Mouse (Mus musculus) intestine, embryonic 14.5 days (tissue): ENCODE data around the gene Fuom. TPM values are rescaled to one million over a fixed set of nuclear protein-coding genes. Genes with fewer than 3 reads are reported as not detected.

Experiments
- ATAC-seq: fragments of 200-750 bp; cut with Nextera tagmentation; replicated peaks from 2 replicates; pipeline ENCODE4 v1.8.0; 2017; ENCODE audit warnings: low read depth, moderate number of reproducible peaks, moderate TSS enrichment, moderate library complexity; ENCODE audit not compliant: low FRiP score, low TSS enrichment
- DNase-seq: peaks from one replicate; pipeline ENCODE4 v3.0.0-alpha.2; 2018; ENCODE audit warnings: low spot score
- H3K27ac ChIP-seq: fragments of 300-500 bp; sonication (generic); 2 replicates; pipeline ENCODE4 v1.5.1; 2014; ENCODE audit warnings: low read depth, mild to moderate bottlenecking, control low read depth
- H3K27me3 ChIP-seq: fragments of 300-500 bp; sonication (generic); replicated peaks from 2 replicates; pipeline ENCODE4 v1.6.1; 2014; ENCODE audit warnings: low read length, control low read depth; ENCODE audit not compliant: control insufficient read depth, insufficient read depth
- H3K36me3 ChIP-seq: fragments of 300-500 bp; sonication (generic); 2 replicates; pipeline ENCODE4 v1.6.1; 2014; ENCODE audit warnings: low read length, control low read depth; ENCODE audit not compliant: control insufficient read depth, insufficient read depth
- H3K4me1 ChIP-seq: fragments of 300-500 bp; sonication (generic); replicated peaks from 2 replicates; pipeline ENCODE4 v1.6.1; 2014; ENCODE audit warnings: low read length, control low read depth, mixed read lengths; ENCODE audit not compliant: control insufficient read depth, insufficient read depth
- H3K4me2 ChIP-seq: fragments of 300-500 bp; sonication (generic); 2 replicates; pipeline ENCODE4 v1.6.1; 2014; ENCODE audit warnings: low read length
- H3K4me3 ChIP-seq: fragments of 300-500 bp; sonication (generic); 2 replicates; pipeline ENCODE4 v1.5.1; 2014; ENCODE audit warnings: low read depth, low read length, control low read depth, mixed read lengths
- H3K9ac ChIP-seq: fragments of 300-500 bp; sonication (generic); 2 replicates; pipeline ENCODE4 v1.6.1; 2014; ENCODE audit warnings: mild to moderate bottlenecking, low read length
- H3K9me3 ChIP-seq: fragments of 300-500 bp; sonication (generic); 2 replicates; pipeline ENCODE4 v1.6.1; 2016; ENCODE audit warnings: low read length, control low read depth; ENCODE audit not compliant: control insufficient read depth
- WGBS: fragments of 180-500 bp; shearing (Covaris S2); extraction: QIAGEN DNeasy Blood & Tissue Kit; methylation state at CpG from one replicate; pipeline ENCODE4 v1.1.7; 2014; 5-methylcytosine and 5-hydroxymethylcytosine counted together
- polyA plus RNA-seq: library from polyadenylated mRNA; unstranded; fragments of >200 nt; fragmentation: Nextera tagmentation; extraction: Ambion mirVana; gene quantifications from 2 replicates; pipeline ENCODE4 v1.2.1, GENCODE M21; 2014

Fuom gene
- polyA plus RNA-seq, 1 experiment from 2014 or later, result 39.4 TPM

DNA sequence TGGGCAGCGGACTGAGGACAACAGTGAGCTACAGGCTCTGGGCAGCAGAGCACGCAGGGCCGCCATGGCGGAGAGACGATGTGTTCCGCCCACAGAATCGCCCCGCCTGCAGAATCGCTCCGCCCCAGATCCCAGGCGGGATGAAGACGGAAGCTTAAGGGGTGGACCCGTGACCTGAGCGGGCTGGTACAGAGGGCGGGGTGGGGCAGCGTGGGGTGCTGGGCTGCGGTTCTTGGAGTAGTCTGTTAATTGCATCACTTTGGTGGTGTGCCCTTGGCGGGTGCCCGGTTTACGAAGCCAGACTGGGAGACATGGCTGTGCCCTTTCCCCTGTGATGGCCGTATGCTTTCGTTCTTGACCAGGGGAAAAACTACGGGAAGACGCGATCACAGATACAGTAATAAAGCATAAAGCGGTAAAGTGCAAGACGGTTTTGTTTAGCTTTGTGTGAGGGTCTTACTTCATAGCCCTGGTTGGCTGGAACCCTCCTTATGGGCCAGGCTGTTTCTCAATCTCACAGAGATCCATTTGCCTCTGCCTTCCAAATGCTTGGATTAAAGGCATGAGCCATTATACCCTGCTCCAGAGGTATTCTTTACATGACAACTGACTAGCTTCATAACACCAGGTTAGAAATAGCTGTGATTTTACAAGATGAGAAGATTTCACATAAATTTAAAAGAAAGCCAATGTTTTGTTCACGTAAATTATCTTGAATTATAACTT lies 14.3 kb upstream of the Fuom start, which contains the start of gene Echs1:
Echs1 (minus strand) TSS at position 148 of the 726 bp plus-strand sequence.
- 3% methylated on average over 28 of the region's 28 CpGs for WGBS
- peak within 1 kb of the TSS; percentile 93 for H3K4me2 ChIP-seq
- peak; percentile 94 for ATAC-seq
- peak within 1 kb of the TSS; percentile 65 for H3K9ac ChIP-seq
- peaks cover 4% of the 10 kb centered on the region; the same call in 1 of the 2 replicates for H3K4me1 ChIP-seq
- H3K9me3 ChIP-seq, result no peaks in the 10 kb centered on the region
- H3K4me3 ChIP-seq, result peak within 1 kb of the TSS; percentile 77
- peak; percentile 89 for DNase-seq
- H3K36me3 ChIP-seq, result peaks cover 16% of the 10 kb centered on the region
- H3K27me3 ChIP-seq, result no peaks in the 10 kb centered on the region
- H3K27ac ChIP-seq, result peak within 1 kb of the TSS; percentile 71

DNA sequence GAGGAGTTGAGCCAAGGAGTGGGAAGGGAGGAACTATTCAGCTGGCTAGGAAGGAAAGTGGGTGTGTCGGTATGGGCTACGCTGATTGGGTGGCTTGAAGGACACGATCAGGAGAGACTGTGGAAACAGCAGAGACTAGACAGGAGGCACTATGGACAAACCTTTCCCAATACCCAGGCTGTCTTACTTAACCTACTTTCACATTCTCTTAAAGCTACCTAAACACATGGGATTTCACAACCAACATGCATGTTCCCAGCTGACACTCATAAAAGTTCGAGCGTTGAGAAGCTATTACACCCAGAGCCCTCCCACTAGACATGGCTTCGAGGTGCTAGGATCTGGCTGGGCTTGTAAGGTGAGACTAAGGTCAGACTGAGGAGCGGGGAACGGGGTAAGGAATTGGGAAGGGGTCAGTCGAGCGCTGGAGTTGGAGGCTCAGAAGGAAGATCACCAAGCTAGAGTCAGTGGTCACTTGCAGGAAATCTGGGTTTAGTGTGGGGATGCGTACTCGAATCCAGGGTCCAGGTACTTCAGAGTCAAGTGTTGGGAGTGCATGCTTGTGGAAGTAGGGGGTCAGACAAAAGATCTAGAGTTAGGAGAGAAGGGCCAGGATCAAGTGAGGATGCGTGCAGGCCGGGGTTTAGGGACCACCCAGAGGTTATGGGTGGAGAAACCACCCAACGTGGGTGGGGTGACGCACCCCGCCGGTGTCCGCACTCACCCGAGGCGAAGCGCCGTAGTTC lies 13.5 kb upstream of the Fuom start, which contains the start of gene Paox:
Paox (plus strand) TSS at position 217 of the 746 bp plus-strand sequence.
- peak; percentile 67 for DNase-seq
- no peaks in the 10 kb centered on the region for H3K9me3 ChIP-seq
- WGBS, result under 1% methylated on average over 23 of the region's 23 CpGs

DNA sequence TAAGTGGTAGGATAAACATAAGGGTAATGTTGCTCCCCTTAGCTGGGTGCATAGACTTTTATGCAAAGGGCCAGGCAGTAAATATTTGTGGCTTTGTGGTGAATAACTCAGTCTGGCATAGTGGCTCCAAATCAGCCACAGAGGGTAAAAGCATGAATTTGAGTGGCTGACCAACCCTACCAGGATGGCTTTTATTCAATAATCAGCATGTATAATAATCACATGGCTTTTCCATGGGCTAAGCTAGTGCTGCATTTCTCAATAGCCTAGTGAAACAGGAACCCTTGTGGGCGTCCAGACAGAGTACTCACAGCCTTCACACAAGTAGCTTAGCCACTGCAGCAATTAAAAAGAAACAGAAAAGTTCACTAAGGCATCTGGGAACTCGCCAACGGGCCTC lies 9.7 kb upstream of the Fuom start:
- no peak overlapping the region for H3K9ac ChIP-seq
- H3K4me1 ChIP-seq, result peaks cover under 1% of the 10 kb centered on the region; the same call in 1 of the 2 replicates
- H3K27me3 ChIP-seq, result no peaks in the 10 kb centered on the region
- H3K9me3 ChIP-seq, result no peaks in the 10 kb centered on the region
- H3K36me3 ChIP-seq, result peaks cover 61% of the 10 kb centered on the region
- H3K4me3 ChIP-seq, result no peak overlapping the region
- DNase-seq, result no peak
- H3K4me2 ChIP-seq, result no peak overlapping the region
- no peak for ATAC-seq
- WGBS, result 78% methylated on average over 3 of the region's 3 CpGs
- no peak overlapping the region for H3K27ac ChIP-seq

More for the DNA sequence above, 13.5 kb upstream of the Fuom start, which contains the start of gene Paox:
- Histone ChIP-seq H3K27ac (peak within 1 kb of the TSS; percentile 71), H3K4me2 (peak within 1 kb of the TSS; percentile 93), H3K4me1 (peaks cover 4% of the 10 kb centered on the region; the same call in 1 of the 2 replicates), H3K36me3 (peaks cover 23% of the 10 kb centered on the region), H3K4me3 (peak within 1 kb of the TSS; percentile 77), H3K27me3 (no peaks in the 10 kb centered on the region), H3K9ac (peak within 1 kb of the TSS; percentile 65)
- peak; percentile 80 for ATAC-seq

- no peak for DNase-seq
- Histone ChIP-seq H3K4me1 (peaks cover 5% of the 10 kb centered on the region; the same call in 1 of the 2 replicates), H3K4me2 (no peak overlapping the region), H3K27me3 (no peaks in the 10 kb centered on the region), H3K36me3 (peaks cover 44% of the 10 kb centered on the region), H3K9ac (no peak overlapping the region), H3K9me3 (no peaks in the 10 kb centered on the region), H3K4me3 (no peak overlapping the region), H3K27ac (no peak overlapping the region)
- ATAC-seq, result no peak
- WGBS, result 84% methylated on average over 4 of the region's 4 CpGs
Observed at GRCm38 (mm10) chr7:140104009-140104408, 1.8 kb upstream of the Fuom start.

GRCm38 (mm10) chr7:140101498-140101897 lies 743 bp downstream of the Fuom start:
- Histone ChIP-seq H3K9me3 (no peaks in the 10 kb centered on the region), H3K27me3 (no peaks in the 10 kb centered on the region), H3K9ac (peak overlapping the region; percentile 48), H3K36me3 (peaks cover 19% of the 10 kb centered on the region), H3K4me3 (peak overlapping the region; percentile 48), H3K4me2 (peak overlapping the region; percentile 76), H3K4me1 (peaks cover 5% of the 10 kb centered on the region; the same call in 1 of the 2 replicates), H3K27ac (no peak overlapping the region)
- DNase-seq, result no peak
- ATAC-seq, result no peak; the same call in 1 of the 2 replicates
- 81% methylated on average over 10 of the region's 10 CpGs for WGBS

GRCm38 (mm10) chr7:140098466-140098865 lies 3.8 kb downstream of the Fuom start:
- ATAC-seq (no peak), DNase-seq (no peak)
- no peaks in the 10 kb centered on the region for H3K27me3 ChIP-seq
- H3K4me3 ChIP-seq, result no peak overlapping the region
- 96% methylated on average over 1 of the region's 1 CpGs for WGBS
- H3K4me1 ChIP-seq, result peaks cover 9% of the 10 kb centered on the region; the same call in 1 of the 2 replicates
- H3K4me2 ChIP-seq, result no peak overlapping the region
- H3K9me3 ChIP-seq, result no peaks in the 10 kb centered on the region
- H3K36me3 ChIP-seq, result no peaks in the 10 kb centered on the region
- H3K9ac ChIP-seq, result no peak overlapping the region
- H3K27ac ChIP-seq, result no peak overlapping the region

DNA sequence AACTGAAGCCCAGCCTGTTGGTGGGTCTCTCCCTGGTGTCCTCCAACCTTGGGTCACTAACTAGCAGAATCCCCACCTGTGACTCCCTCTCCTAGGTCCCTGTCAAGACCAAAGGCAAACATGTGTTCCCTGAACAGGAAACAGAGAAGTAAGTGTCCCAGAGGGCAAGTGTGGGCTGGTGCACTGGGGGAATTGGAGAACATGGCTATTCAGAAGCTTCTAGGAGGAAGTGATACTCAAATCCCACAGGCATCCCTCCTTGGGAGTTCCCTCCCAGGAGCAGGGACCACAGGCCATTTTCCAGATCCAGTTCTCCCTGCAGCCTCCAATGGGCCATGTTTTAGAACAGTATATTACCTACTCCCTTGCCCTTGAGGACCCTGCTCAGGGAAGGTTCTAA lies 6.2 kb downstream of the Fuom start:
- Histone ChIP-seq H3K27me3 (no peaks in the 10 kb centered on the region), H3K9ac (no peak overlapping the region), H3K36me3 (no peaks in the 10 kb centered on the region), H3K27ac (no peak overlapping the region), H3K9me3 (no peaks in the 10 kb centered on the region), H3K4me1 (peaks cover 4% of the 10 kb centered on the region; the same call in 1 of the 2 replicates), H3K4me2 (no peak overlapping the region), H3K4me3 (no peak overlapping the region)
- ATAC-seq (no peak), DNase-seq (no peak)

DNA sequence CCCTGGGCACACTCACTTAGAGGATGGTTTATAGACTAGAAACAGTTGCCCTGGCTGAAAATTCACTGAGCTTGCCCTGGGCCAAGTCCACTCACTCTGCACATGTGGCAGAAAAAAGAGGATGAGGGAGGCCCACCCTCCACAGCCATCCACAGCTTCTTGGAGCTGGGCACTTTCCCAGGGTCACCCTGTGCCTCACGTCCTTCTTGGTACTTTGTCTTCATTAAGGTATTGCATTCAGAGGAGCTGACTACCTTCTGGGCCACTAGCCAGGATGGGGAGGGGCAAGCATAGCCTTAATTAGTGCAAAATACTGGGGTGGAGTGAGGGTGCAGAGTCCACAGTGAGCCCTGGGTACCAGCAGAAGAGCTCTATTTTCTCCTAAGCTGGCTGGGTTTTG lies 6.7 kb downstream of the Fuom start:
- no peak overlapping the region for H3K4me3 ChIP-seq
- no peak overlapping the region for H3K4me2 ChIP-seq
- H3K27ac ChIP-seq, result no peak overlapping the region
- peaks cover 4% of the 10 kb centered on the region; the same call in 1 of the 2 replicates for H3K4me1 ChIP-seq
- no peaks in the 10 kb centered on the region for H3K36me3 ChIP-seq
- WGBS, result 58% methylated on average over 1 of the region's 1 CpGs
- ATAC-seq (0 out of 2 replicates have a peak, but pooled peaks have one; percentile 24), DNase-seq (no peak)
- H3K9ac ChIP-seq, result no peak overlapping the region
- H3K27me3 ChIP-seq, result no peaks in the 10 kb centered on the region
- H3K9me3 ChIP-seq, result no peaks in the 10 kb centered on the region
